Mouse (Mus musculus): ENCODE results near the gene Cd4.
"Not testable (repeated sequence)": the region's sequence is repeated elsewhere in the genome, so short reads cannot be mapped to it uniquely, and the experiment has no call there.

Cd4 gene

DNA sequence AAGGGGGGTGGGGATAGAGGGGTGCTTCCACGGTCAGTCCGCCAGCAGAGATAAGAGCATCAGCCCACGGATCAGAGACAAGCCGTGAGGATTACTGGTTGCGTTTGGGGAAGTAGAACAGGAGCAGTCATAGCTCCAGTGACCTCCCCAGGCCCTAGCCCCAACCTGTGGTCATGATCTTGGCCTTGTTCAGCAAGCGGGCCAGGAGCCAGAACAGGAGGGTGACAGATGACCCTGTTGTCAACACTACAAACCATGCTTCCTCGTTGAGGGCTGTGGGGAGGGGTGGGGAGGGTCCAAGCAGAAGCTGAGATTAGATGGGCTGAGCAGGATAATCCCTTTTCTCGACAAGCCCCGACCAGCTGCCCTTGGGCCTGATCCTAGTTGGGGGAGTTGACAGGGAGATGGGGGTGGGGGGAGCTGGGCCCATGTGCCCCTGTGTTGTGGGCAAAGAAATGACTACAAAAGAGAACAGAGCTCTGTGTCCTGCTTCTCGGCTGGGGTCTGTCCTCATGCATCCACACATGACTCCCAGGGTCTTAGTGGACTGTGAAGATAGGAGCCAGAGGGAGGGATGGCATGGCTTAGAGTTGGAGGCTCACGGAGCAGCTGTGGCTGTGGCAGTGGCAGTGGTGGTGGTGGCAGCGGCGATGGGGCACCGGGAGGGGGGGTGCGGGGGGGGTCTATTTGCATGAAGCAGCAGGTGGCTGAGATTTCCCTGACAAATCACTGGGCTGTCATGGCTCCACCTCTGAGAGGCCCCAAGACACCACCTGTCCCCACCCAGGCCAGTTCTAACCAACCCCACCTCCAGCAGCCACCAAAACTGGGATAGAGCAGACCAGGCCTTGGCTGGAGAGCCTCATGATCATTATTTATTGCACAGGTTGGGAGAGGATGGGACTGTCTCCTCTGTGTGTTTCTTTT lies 47.5 kb downstream of the Cd4 start, which contains the start of gene Gnb3:
TSS of gene Gnb3 (minus strand) at position 35 of the 927 bp plus-strand sequence.
- no peak for DNase-seq (ENCODE audit: low spot score)

DNA sequence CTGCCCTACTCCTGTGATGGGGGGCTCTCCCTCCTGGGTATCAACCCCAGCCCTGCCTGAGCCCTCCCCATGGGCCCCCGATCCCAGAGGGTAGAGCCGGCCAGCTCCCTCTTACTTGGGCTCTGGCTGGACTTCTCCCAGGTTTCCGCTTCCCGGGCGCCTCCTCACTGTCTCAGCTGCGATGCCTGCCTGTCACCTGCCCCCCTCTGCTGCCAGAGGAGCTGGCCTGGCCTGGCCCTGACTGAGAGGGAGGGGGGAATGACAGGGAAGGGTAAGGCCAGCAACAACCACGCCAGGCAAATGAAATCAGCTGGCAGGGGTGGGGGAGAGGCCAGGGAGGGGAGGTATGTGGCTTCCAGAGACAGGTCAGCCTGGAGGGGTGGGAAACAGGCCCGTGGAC lies 48.2 kb downstream of the Cd4 start:
- no peak for DNase-seq (ENCODE audit: low spot score)

DNA sequence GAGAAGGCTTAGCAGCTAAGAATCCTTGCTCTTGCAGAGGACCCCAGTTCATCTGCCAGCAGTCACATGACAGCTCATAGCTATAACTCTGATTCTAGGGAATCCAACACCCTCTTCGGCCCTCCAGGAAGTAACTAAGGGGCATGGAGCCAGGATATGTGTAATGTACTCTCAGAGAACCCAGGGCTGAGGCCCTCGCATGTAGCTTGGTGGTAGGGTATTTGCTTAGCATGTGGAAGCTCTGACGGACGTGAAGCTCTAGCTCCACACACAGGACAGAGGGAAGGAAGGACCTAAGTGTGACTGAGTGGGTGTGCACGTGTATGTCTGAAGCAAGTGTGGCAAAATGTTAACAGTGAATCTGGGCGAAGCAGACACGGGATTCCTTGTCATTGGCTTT lies 51.6 kb downstream of the Cd4 start:
- DNase-seq (ENCODE audit: low spot score): no peak

DNA sequence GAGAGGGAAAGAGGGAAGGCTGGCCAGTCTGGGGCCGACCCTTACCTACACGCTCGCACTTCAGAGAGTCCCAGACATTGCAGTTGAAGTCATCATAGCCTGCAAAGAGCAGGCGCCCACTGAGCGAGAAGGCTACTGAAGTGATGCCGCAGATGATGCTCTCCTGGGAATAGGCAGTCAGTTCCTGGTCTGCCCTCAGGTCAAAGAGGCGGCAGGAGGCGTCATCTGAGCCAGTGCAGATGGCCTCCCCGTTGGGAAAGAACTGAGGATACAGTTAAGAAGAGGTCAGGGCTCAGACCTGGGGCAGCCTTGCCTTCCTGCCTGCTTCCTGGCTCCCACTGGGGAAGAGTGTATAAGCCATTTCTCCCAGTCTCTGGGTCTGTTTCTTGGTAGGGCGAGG lies 52.5 kb downstream of the Cd4 start:
- no peak for DNase-seq (ENCODE audit: low spot score)

DNA sequence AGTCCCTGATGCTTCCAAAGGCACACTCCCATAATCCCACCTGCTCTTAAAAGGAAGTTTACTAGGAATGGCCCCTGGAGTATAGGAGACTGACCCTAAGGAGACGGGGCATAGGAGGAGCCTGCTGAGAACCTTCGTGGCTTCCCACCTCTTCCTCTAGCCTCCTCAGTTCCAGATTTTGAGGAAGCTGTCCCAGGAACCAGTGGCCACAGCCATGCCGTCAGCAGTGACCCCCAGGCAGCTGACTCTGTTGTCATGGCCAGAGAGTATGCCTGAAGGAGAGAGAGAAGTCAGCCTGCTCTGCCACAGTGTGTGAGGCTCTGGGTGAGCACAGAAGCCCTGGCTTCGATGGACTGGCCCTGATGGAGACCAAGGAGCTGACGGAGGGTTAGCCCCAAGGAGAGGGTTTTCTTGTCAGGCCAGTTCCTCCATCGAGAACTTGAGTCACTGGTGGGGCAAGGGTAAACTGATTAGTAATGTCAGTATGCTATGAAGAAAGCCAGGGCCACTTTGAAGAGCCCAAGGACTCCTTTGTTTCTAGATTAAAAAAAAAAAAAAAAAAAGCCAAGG lies 53.4 kb downstream of the Cd4 start:
- DNase-seq (ENCODE audit: low spot score): no peak

DNA sequence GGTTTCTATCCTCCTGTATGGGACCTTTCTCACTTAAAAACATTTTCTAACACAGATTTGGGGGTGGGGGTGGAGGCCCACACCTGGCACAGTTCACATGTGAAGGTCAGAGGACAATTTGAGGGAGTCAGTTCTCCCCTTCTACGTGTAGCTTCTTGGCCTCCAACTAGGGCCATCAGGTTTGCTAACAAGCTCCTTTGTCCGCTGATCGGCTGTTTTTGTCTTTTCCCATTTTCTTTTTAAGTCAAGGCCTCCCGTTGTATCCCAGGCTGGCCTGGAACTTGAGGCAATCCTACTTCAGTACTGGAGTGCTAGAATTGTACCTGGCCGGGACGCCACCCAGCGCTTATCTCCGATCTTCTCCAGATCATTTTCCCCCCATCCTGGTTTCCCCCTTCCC lies 56.4 kb downstream of the Cd4 start:
- DNase-seq (ENCODE audit: low spot score): no peak

DNA sequence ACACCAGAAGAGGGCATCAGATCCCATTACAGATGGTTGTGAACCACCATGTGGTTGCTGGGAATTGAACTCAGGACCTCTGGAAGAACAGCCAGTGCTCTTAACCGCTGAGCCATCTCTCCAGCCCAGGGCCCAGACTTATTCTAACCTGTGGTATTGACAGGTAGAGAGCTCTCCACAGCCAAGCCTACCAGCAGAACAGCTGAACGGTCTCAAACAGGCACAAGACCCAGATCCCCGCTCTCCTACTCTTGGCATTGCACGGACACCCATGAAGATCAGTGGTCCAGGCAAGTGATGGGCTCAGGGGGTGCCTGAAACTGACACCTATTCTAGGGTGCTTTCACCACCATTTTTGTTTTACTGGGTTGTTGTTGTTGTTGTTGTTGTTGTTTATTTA lies 56.8 kb downstream of the Cd4 start:
- DNase-seq (ENCODE audit: low spot score): not testable (repeated sequence)

DNA sequence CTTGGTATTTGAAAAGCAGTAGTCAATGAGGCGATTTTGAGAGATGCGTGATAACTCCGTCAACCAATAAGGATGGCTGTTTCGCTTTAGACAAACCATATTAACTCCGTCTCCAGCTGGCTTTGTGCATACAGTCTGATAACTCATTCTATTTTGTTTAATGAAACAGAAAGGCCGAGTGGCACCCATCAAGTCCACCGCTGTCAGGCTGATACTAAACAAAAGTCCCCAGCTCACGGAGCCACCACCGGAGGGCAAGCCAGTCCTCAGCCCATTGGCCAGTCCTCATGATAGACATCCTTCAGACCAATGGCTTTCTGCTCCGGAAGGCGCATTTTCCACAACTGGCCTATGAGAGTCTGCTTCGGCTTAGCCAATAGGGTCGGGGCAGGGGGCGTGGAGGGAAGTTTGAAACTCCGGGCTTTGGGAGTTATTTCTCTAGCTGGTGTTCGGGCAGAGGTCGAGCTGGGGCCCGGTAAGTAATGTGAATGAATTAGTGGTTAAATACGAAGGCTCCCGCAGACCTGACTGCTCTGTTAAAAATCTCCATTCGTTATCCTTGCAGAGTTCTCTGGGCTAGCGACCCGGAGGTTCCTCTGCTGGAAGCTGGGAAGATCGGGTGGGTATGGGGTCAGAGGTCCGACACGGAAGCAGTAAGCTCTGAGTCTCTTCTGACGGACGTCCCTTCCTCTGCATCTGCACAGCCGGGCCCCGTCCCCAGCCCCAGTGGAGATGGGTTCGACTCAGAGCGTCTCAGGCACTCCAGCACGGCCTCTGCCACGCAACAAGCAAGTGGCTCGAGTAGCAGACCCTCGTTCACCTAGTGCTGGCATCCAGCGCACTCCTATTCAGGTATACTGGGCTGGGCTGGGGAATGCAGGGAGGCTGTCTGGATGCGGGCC lies 58.0 kb downstream of the Cd4 start:
- DNase-seq (ENCODE audit: low spot score): peak; percentile 99

DNA sequence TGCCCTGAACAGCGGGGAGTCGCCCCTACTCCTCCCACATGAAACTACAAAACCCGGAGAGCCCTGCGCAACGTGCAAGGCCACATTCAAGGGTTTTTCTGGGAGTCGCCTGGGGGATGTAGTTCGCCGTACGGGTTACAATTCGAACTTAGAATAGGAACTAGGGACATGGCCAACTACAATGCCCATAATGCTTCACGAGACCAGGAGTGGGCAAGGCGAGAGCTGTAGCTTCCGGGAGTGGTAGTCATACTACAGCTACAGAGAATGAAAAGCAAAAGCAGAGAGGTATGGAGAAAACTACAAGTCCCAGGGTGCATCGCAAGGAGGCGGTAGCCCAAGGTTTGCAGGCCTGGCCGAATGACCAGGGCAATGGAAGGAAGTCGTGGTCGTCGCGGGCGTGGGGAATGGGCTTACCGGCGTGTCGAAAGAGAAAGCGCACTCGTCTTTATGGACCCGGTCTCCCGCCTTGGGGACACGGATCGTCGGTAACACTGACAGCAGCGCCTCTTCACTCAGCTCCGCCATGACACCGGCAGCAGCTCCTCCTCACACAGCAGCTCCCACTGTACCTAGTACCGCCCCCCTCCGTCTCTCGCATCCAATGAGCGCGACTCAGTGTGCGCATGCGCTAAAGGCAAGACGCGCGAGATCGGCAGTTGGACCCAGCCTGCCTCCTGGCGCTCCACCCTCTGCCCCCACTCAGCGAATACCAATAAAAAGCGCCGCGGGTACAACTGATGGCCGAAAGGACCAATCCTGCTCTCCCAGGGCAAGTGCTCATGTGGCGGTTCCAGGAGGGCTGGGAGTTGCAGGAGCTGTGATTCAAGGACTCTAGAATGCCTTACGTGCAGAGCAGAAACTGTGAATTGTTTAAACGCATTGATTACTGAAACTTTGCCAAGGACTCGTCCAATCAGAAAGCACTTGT lies 58.9 kb downstream of the Cd4 start, which contains the start of the genes Usp5 and Cdca3:
TSS of gene Usp5 (minus strand) at position 617 of the 931 bp plus-strand sequence.
TSS of gene Cdca3 (plus strand) at position 680 of the 931 bp plus-strand sequence.
- DNase-seq (ENCODE audit: low spot score): peak; percentile 100

DNA sequence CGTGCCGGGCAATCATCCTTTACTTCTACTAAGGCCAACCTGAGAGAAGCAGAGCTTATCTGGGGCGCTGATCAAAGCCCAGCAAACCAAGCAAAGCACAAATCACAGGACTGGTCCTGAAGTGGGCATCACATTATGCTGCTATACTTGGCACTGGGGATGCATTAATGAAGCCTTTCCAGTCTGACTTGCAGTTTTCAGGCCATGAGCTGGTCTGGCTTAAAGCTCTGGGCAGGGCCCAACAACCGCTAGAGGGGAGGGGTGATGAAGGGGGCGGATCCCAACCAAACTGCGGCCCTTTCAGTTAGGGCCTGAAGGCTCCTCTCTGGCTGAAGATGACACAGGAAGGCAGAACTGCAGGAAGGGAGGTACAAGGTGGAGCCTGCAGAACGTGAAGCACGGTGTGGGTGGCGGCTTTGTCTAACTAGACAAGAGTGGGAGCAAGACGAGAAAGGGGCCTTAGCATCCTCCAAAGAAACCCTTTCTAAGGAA lies 59.9 kb downstream of the Cd4 start:
- DNase-seq (ENCODE audit: low spot score): peak; percentile 87

DNA sequence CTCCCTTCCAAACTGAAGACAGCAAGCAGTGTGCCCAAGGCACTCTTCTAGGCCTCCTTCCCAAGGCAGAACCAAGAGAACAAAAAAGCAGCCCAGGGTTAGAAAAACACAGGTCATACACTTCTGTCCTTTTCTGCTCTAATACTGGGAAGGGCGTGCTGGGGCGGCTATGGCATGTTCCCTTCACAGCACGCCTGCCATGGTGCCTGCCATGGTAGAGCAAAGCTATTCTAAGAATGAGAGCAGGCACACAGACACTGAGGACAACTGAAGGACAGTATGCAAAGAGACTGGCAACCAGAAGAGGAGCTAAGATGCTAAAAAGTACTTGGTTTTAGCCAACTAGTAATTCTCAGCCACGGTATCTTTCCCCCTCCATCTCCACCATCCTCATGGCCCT lies 66.0 kb downstream of the Cd4 start:
- no peak for DNase-seq (ENCODE audit: low spot score)

DNA sequence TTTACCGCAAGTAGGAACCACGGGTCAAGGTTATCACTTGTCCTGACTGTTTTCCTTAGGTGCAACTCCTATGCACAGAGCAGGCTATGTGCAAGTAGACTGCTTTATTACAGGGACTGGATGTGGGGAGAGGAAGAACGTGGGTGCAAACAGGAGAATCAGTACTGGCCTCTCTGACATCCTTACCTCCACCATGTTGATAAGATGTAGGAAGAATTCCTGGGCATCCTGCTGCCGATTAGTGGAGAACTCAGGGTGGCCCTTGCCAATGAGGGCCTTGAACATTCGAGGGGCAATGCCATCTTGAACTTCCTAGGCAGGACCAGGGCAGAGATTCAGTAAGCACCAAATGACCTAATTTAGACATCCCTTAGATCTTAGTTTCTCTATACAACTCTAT lies 67.1 kb downstream of the Cd4 start:
- DNase-seq (ENCODE audit: low spot score): no peak

DNA sequence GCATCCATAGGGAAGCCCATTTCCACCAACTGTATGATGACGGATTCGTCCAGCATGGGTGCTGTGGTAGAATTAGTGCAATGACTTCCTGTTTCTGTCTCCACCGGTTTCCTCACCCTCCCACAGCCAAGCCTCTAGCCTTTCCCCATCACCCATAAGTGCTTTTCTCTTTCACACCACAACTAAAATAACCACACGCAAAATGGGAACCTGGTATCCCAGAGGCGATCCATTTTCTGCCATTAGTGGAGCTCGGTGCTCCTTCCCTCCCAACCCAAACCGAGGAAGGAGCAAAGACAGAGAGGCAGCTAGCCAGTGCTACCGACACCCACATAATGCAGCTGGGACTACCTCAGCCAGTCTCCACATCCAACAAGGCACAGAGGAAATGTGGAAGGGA lies 70.0 kb downstream of the Cd4 start:
- no peak for DNase-seq (ENCODE audit: low spot score)

DNA sequence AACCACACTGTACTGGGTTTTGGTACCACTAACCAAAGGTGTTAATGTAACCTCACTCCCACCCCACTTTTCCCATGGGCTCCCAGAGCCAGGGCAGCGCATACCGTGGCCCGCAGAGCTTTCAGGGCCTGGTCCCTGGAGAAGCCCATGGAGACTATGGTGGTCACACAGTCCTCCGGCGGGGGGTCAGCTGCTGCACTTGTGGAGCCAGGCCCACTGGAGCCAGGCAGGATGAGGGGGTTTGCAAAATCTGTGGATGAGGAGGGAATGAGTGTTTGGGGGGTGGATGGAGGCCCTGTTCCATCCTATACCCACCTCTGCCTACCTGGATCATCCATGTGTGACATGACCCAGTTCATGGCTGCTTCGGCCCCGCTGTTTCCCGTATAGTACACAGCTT lies 70.5 kb downstream of the Cd4 start:
- DNase-seq (ENCODE audit: low spot score): no peak

DNA sequence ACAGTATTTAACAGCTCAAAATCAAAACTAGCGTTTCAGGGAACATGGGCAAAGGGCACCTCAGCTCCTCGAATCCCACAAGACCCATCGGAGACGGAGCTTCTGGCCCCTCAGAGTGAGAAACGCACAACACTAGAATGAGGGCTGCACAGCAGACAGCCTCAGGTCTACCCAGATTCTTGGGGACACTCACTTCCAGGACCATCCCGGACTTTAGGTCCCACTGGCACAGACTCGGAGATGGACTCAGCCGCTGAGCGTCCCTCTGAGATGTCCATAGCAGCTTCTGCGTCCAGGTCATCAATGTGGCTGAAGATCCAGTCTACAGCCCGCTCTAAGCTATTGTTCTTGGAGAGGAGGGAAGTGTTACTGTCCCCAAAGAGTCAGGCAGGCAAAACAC lies 70.9 kb downstream of the Cd4 start:
- DNase-seq (ENCODE audit: low spot score): no peak

DNA sequence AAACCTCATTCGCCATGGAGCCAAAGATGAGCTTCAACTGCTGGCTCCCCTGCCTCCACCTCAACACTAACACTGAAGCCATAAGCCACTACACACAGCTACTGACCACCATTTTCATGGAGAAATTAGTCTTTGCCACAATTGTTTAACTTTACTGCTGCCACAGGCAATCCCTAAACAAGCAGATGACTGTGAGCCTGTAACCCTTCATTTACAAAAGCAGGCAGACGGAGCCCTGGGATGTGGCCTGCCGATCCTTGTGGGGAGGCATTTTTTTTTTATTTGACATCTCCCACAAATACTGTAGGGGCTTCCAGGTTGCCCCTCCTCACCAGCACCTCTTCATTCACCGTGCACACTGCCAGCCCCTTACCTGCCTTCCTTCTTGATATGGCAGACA lies 71.4 kb downstream of the Cd4 start:
- DNase-seq (ENCODE audit: low spot score): no peak

DNA sequence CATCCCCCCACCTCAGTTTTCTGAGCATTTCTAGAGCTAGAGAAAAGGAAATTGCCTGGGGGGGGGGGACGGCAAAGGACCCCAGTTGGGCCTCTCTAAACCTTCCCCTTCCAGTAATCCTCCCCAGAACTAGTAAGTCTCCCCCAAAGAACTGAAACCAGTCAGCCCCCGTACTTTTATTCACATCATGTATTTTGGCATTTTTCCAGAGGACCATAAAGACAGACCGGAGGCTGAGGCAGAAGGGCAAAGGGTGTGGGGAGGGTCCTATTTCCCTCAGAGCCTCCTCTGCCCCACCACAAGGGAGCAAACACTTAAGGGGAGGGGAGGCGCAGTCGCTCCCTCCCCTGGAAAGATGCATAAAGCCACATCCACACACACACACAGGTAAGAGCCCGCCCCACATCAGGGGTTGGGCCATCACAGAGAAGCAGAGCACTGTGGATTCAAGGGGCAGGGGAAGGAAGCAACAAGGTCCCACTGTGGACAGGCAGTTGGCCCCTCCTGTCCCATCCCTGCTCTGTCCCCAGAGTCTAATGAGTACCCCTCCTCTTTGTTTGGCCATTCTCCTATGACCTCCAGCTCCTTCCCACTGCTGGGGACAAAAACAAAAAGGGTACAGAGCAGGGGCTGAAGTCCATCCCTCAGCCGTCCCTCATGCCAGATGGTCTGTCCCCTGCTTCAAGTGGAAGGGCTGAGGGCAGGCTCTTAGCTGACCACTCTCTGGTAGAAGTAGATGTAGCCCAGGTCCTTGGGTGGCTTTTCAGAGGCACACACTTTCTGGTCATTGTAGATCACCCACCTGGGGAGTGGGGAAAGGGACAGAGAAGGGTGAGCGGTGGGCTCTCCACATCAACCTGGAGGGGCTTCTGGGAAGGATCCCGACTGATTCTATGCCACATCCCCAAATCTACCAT lies 72.9 kb downstream of the Cd4 start:
- DNase-seq (ENCODE audit: low spot score): no peak

Measured in adipocyte (in vitro differentiated cells).